Mouse (Mus musculus) gastrocnemius, postnatal 10 days (tissue): ENCODE data around the gene Hoxb4. TPM values are rescaled to one million over a fixed set of nuclear protein-coding genes. Genes with fewer than 3 reads are reported as not detected.

Experiments
- DNase-seq: peaks from one replicate; pipeline ENCODE4 v3.0.0; 2021; ENCODE audit warnings: mixed read lengths
- total RNA-seq, 2 experiments: library from RNA; stranded (reverse); gene quantifications; 2 replicates each; pipeline ENCODE4 v1.2.3; 2021

Gene Hoxb4
- total RNA-seq, 2 experiments from 2014 or later, result 0.45 to 1.1 TPM

DNA sequence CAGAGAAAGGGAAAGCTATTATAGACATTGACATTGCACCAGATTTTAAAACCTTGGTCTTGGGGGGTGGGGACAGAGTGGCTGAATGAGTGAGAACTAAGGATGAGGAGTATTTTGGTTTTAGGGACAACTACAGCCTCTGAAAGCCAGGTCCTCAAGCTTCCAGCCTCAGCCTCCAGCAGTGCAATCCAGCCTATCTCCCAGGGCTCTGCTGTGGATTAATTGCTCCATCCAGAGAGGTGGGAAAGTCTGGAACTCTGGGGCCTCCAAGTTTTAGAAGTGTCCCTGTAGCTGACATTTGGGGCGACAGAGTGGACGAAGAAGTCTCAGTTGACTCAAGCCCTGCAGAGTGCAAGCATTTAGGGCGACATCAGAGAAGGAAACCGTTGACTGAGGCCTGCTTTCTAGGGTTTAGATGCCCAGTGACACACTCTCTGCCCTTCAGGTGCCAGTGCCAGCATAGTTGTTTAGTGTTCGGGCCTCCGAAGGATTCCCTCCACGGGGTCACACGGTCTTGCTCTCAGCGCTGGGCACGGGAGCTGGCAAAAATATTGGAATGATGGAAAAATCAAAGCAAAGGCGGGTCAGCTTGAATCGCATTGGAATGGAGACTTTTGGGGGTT, 4.2 kb upstream of the Hoxb4 start:
- no peak for DNase-seq

DNA sequence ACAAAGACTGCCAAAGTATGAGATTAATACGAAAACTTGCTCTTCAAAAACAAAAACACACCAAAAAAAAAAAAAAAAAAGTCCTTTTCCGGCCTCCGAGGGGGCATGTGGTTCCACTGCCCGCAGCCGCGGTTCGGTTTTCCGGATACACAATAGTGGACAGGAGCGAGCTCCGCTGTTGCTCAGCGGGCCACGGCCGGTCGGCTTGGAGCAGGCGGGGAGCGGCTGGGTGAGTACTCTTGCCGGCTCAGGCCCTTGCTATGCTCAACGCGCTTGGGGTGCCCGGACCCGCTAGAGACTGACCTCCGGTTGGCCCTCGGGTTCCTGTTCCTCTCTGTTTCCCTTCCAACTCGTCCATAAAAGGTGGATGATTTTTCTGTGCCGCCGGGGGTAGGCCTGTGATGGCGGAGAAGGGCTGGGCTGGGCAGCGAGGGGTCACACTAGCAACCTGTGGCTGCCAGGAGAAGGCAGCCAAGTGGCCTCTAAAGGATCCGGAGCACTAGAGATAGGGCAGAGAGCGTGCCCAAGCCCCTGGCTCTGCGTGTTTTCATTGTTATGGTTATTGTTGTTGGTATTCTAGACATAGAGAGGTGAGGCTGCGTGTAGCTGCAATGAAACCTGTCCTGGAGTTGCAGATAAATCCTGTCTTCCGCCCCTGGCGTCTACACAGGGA, 3.3 kb upstream of the Hoxb4 start:
- peak; percentile 31 for DNase-seq

DNA sequence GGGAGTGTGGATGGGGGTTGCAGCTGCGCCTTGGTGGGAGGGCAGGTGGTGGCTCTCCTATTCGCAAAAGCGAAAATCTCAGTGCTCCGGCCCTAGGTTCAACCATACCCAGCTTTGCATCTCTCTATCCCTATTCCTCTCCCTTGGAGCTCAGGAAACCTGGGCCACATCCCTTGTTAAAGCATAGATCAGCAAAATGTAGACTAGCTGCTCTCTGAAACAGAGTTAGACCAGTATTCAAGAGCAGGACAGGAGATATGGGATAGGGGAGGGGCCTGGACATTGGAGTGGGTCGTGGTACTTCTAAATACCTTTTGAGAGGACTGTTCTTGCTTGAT, 2.8 kb upstream of the Hoxb4 start:
- DNase-seq, result no peak

DNA sequence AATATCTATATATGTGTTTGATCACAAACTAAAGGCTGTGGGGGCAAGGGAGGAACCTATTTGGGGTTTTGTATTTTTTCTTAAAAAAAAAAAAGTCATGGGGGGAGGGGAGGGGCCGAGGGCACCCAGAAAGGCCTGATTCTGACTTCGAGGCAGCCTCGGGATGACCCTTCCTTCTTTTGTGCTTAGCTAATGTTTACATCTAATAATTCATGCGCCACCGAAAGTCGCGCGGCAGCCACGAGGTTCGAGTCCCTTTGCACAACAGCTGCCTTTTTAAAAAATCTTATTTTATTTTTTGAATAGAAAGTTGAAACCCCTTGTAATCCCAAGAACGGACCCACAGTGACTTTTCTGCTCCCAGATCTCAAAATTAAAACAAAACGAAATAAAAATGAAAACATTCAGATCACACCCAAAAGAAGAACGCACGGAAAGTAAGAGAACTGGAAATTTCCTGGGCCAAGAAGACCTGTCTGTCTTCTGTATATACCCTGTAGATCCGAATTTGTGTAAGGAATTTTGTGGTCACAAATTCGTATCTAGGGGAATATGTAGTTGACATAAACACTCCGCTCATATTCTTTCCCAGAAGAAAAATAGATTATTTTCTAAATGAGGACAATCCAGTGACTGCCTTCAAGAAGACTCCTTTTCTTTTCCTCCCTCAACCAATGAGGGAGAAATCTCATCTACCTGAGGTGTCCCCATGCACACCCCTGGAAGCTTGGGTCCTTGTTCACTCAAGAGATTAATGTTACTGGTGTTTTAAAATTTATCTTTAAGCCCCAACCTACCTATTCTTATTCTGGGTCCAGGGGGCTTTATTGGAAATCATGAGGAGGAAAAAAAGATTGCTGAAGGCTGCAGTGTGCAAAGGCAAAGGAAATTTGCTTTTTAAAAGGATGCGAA, 1.1 kb upstream of the Hoxb4 start:
- DNase-seq, result no peak

DNA sequence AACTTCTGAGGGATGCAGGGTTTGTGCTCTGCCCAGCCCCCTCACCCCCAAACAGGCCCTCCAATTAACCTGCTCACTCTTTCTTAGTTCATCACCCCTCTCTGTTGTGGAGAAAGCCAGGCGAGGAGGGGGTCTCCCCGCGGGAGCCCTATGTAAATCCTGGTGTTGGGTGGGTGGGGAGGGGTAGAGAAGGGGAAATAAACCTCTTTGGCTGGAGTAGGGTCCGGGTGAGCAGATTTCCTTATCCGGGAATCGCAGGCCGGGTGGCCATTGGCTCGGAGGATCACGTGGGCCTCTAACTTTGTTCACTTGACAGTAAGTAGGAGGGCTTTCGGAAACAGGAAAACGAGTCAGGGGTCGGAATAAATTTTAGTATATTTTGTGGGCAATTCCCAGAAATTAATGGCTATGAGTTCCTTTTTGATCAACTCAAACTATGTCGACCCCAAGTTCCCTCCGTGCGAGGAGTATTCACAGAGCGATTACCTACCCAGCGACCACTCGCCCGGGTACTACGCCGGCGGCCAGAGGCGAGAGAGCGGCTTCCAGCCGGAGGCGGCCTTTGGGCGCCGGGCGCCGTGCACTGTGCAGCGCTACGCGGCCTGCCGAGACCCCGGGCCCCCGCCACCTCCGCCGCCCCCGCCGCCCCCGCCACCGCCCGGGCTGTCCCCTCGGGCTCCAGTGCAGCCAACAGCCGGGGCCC, 452 bp downstream of the Hoxb4 start:
- no peak for DNase-seq

DNA sequence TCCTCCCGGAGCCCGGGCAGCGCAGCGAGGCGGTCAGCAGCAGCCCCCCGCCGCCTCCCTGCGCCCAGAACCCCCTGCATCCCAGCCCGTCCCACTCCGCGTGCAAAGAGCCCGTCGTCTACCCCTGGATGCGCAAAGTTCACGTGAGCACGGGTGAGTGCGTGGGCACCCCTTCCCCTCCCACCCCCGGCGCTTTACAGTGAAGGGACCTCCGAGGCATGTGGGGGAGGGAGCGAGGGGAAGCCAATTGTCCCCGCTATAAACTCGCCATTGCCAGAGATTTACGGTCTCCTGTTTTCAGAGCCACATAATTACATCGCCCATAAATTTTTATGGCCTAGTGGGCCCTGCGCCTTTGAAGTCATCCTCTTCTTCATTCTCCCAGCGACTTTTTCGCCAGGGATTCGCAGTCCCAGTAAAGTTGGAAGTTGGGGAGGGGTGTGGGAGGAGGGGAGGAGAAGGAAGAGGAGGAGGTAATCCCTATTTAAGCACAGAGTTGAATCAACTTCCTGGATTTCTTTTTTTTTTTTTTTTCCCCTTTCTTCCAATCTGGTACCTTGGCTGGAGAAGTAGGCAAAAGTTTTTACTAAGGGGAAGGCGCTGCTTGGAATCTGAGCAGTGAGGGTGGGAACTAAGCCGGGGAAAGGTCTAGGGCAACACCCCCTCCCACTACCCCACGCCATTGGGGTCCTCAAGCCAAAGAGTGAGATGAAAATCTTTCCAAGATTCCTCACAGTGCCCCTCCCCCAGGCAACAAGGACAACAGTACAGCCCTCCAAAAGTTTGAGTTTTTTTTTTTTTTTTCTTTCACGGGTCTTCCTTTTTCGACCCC, 1.2 kb downstream of the Hoxb4 start:
- DNase-seq, result no peak

DNA sequence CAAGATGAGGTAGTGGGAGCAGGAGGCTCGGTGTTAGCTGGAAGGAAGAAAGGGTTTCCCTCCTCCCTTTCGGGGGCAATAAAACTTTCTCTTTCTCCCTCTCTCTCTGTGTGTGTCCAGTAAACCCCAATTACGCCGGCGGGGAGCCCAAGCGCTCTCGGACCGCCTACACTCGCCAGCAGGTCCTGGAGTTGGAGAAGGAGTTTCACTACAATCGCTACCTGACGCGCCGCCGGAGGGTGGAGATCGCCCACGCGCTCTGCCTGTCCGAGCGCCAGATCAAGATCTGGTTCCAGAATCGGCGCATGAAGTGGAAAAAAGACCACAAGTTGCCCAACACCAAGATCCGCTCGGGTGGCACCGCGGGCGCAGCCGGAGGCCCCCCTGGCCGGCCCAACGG, 1.8 kb downstream of the Hoxb4 start:
- DNase-seq, result no peak

DNA sequence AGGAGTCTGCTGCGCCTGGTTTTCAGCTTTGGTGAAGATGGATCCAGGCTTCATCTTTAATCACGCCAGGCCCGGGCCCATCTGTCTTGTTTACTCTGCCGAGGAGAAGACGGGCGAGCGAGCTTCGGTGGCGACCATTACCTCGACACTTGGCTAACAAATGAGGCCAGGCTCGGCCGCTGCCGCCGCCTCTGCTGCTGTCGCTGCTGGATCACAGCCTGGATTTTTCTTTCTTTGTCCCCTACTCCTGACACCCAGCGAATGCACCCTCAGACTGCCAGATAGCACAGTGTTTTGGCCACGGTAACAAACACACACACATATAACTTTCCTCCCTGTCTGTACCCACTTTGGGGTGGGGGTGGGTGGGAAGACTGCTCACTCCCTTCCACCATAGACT, 2.6 kb downstream of the Hoxb4 start:
- no peak for DNase-seq

DNA sequence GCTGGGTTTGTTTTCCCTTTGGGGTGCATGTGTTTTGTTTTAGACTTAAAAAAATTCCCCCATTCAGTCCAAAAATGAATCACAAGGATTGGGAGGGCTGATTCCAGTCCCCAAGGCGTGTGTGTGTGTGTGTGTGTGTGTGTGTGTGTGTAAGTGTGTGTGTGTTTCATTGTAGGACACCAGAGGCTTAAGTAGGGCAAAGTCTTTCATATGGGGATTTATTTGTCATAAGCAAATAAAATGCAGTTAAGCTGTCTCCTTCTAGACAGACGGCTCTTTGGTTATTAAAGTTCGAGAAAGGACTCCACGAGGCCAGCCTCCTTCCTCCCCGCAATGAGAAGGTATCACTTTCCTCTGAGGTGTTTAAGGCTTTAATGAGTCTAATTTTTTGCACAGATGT, 3.8 kb downstream of the Hoxb4 start:
- DNase-seq, result no peak

DNA sequence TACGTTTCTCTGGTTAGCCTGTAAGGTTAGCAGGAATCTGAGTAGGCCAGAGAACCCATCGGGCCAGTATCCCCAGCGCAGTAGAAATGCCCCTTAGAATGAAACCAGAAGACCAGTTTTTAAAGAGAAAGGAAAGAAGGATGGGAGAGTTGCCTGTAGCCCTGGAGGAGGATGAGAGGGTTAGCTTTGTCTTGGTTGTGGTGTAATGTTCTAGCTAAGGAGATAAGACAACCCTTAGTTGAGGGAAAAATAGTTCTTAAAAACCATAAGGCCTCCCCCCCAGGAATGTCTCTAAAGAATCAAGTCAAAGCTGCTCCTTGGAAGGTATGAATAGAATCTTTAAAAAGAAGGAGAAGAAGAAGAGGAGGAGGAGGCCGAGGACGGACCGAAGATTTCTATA, 4.7 kb downstream of the Hoxb4 start:
- no peak for DNase-seq

DNA sequence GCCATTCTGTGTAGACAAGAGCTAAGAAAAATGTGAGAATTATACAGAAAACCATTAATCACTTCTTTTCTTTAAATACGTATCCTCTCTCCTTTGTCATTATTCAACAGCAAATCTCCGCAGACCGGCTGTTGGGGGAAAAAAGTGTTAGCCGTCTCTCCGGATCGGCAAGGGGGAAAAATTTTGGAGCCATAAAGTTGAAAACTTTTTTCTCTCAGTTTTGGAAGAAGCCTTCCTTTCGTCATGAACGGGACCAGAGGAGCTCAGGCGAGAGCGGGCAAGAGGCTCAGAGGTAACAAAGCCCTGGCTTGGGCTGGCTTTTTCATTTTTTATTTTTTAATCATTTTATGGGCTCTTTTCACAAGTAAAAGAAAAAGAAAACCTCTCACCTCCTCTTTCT, 5.1 kb downstream of the Hoxb4 start, which contains the start of gene Hoxb3:
Gene Hoxb3, plus strand, starts transcription at position 173 of the 400 bp plus-strand sequence.
- no peak for DNase-seq

DNA sequence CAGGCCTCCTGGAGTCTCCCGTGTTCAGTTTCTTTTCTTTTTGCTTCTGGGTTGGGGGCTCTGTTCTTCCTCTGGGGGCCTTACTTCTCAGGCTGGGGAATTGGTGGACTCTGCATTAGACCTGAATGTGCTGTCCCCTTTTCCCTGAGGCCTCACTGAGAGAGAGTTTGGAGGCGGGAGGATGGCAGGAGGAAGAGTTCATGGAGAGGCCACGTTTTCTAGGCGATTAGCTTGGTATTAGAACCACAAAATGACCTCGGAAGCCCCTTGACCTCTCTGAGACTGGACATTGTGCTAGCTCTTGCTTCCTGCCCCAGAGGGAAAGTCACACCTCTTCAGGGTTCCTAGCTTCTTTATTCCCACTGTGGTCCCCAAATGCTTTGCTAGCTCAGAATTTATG, 6.1 kb downstream of the Hoxb4 start:
- no peak for DNase-seq

DNA sequence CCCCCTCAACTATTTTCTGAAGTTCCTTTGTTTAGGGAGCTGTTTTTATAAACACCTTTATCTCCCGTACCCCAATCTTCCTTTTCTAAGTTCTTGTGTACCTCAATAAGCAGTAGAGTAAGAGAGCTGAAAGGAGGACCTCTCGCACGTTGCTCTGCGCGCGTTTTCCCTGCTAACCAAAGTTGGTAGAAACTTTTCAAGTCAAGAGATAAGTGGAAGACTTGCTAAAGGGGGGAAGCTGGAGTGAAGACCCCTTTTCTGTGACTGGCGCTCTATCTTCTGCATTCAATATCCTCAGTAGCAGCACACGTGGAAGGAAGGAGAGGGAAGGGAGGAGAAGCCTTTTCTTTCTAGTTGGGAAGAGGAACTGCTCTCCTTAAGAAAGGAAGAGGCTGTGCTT, 6.9 kb downstream of the Hoxb4 start:
- no peak for DNase-seq

DNA sequence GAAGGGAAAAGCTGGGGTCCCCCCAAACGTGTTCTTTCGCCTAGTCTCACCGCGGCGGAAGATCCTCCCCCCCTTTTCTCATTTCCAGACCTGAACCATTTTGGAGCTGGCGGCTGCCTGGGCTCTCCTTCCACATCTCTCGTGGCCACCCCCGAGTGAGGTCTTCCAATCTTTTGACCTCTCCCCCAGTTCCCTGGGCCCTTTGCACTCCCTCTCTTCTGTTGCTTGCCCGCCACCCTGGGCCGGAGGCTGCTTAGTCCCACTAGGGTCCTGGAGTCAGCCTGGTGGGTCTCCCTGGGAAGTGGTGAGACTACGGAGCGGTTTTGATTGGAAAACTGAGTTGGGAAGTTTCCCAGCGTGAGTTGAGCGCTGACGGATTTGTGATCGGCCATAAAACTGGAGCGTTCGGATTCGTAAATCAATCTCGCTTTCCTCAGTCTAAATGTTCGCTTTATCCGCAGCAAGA, 7.7 kb downstream of the Hoxb4 start:
- no peak for DNase-seq

DNA sequence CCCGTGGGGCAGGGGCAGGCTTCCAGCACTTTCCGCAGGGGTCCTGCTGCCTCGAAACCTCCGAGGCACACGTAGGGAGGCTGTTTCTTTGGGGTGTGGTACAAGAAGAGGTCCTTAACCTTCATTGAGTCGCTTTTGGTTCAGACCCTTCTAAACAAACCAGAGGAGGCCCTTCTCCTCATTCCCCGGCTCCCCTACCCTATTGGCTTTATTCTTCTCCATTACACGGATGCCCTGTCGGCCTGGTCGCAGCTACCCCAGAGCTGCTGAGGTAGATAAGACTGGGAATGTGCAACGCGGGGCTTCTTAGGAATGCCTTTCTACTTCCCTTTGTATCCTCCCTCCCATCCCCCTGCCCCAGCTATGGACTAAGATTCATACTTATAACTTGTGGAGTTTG, 8.6 kb downstream of the Hoxb4 start:
- no peak for DNase-seq

DNA sequence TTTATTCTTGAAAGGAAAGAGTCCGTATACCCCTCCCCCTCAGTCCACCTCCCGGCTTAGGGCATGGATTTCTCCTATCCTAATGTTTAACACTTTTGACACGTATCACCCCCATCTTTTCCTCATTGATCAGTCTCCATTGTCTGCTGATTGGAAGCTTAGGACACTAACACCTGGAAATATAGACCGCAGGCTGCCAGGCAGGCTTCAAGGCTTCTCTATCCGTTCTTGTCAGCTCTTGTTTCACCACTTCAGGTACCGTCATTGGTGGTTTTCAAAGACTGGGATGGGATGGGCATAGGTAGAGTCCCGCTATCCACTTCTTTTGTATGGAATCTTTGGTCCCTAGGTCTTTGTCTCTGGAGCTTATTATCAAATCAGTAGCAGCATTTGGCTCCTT, 9.1 kb downstream of the Hoxb4 start:
- no peak for DNase-seq

DNA sequence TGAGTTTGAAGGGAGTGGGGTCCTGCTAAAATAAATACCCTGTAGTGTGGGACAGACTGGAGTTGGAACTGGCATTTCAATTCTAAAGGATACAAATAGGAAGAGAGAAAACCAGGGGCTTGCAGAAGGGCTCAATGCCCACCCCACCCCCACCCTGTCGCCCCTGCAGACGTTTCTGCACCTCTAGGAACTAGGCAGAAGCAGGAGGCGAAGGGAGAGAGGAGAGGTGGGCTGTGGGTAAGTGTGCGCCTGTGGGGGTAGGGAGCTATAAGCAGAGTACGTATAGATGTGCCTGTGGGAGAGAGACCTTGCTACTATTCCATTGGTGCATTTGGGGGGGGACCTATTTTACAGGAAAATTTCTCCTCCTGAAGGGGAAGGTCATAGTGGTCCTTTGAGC, 9.7 kb downstream of the Hoxb4 start:
- DNase-seq, result no peak

DNA sequence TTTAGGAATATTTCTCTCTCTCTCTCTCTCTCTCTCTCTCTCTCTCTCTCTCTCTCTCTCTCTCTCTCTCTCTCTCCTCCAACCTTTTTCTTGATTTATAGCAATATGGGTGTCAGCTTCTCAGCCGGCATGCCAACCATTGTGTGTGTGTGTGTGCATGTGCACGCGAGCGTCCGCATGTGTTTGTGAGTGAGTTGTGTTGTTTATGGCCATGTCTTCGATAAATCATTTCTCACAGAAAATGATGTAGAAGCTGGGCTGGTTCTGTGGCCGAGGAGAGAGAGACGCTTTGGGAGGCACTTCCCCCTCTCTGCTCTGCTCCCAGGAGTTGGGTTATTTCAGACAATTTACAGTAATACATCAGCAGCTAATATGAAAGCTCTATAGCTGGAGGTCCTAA, 10.5 kb downstream of the Hoxb4 start:
- no peak for DNase-seq

DNA sequence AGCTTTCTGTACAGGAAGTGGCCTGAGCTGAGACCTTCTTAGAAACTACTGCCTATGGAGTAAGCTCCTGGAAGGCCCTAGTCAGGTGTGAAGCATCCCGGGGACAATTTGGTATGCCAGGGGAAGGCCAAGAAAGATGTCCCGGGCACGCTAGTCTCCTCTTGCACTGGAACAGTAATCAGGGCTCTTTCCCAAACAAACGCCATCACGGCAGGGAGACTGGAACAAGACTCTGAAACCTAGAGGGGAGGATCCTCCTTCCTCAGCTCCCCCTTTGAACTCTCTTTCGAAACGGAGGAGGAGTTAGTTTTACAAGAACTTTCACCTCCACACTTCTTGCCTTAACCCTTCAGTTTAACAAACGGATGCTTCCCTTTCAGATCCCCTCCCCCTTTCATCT, 14.0 kb downstream of the Hoxb4 start:
- no peak for DNase-seq

DNA sequence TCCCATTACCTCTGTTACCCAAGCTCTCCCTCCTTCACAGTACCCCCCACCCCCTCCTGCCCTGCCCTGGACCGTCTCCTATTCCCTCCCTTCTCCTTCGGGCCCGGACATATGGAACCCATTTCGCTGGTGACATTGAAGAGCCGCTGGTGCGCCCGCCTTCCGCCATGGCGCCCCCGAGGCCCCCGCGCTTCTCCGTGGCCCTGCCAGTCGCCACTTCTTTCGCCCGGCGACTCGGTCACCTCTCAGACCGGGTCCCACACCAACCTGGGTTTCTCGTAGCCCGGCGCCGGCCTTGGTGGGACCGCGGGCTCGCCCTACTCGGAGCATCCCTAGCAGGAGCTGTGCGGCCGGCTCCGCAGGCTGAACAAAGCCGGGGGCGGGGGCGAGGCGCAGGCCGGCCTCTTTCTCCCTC, 14.6 kb downstream of the Hoxb4 start:
- DNase-seq, result no peak

DNA sequence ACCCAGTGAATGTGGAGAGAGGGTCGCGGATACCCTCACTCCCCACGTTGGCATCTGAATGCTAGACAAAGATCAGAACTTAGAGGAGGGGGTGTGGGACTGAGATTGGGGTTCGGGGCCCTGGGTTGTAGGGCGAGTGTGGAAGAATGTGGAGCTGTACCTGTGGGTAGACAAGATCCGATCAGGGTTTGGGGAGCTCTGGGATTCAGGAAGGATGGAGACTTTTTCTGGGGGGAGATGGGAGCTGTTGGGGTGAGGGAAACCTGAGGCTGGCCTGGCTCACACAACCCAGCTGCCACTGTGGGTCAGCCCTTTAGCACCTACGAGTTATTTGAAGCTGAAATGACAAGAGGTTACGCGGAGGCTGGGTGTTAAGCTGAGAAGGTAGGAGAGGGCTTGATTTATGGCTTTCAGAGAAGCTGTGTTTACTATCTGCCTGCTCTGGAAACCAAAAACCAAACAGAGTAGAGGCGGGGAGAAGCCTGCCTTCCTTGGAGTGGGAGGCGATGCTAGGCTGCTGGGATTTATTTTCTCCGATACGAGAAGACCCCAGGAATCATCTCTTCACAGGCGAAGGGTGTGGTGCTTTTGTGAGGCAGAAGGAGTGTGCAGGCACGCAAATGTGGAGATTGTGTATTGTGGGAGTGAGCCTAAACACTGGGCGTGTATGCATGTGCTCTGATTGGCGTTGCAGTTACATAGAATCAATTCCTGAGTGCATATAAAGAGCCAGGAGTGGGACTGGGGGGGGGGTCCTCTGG, 15.4 kb downstream of the Hoxb4 start:
- no peak for DNase-seq
